Mouse (Mus musculus) forebrain, embryonic 12.5 days (tissue): Measurements from ENCODE around the gene Nostrin. TPM values are rescaled to one million over a fixed set of nuclear protein-coding genes. Genes with fewer than 3 reads are reported as not detected.

Experiments
- ATAC-seq: fragments of 200-750 bp; cut with Nextera tagmentation; 2 replicates; pipeline ENCODE4 v1.8.0; 2017; ENCODE audit warnings: moderate TSS enrichment; ENCODE audit not compliant: low FRiP score
- H3K27ac ChIP-seq: fragments of 300-500 bp; sonication (generic); 2 replicates; pipeline ENCODE4 v1.5.1; 2016; ENCODE audit warnings: mild to moderate bottlenecking
- H3K27me3 ChIP-seq: fragments of 300-500 bp; sonication (generic); 2 replicates; pipeline ENCODE4 v1.6.1; 2016; ENCODE audit warnings: mild to moderate bottlenecking
- H3K36me3 ChIP-seq: fragments of 300-500 bp; sonication (generic); replicated peaks from 2 replicates; pipeline ENCODE4 v1.6.1; 2016; ENCODE audit warnings: mild to moderate bottlenecking
- H3K4me1 ChIP-seq: fragments of 300-500 bp; sonication (generic); 2 replicates; pipeline ENCODE4 v1.6.1; 2016
- H3K4me2 ChIP-seq: fragments of 300-500 bp; sonication (generic); 2 replicates; pipeline ENCODE4 v1.6.1; 2016; ENCODE audit warnings: mild to moderate bottlenecking, moderate library complexity
- H3K4me3 ChIP-seq: fragments of 300-500 bp; sonication (generic); replicated peaks from 2 replicates; pipeline ENCODE4 v1.5.1; 2016; ENCODE audit warnings: mild to moderate bottlenecking
- H3K9ac ChIP-seq: fragments of 300-500 bp; sonication (generic); 2 replicates; pipeline ENCODE4 v1.6.1; 2016; ENCODE audit warnings: mild to moderate bottlenecking
- H3K9me3 ChIP-seq: fragments of 300-500 bp; sonication (generic); 2 replicates; pipeline ENCODE4 v1.6.1; 2016
- WGBS: fragments of 180-500 bp; shearing (Covaris S2); methylation state at CpG from one replicate; pipeline ENCODE4 v1.1.7; 2016; 5-methylcytosine and 5-hydroxymethylcytosine counted together
- polyA plus RNA-seq: library from polyadenylated mRNA; unstranded; fragments of >200 nt; fragmentation: Nextera tagmentation; extraction: Ambion mirVana; gene quantifications from 2 replicates; pipeline ENCODE4 v1.2.1, GENCODE M21; 2016

Nostrin gene
- polyA plus RNA-seq, 1 experiment from 2014 or later = 0.43 TPM

GRCm38 (mm10) chr2:69112609-69113008, 23.0 kb upstream of the Nostrin start:
- Histone ChIP-seq H3K4me3 (no peak overlapping the region), H3K9me3 (0 out of 2 replicates have a peak, but pooled peaks cover 2% of the 10 kb centered on the region)

GRCm38 (mm10) chr2:69113829-69114547, 21.6 kb upstream of the Nostrin start:
- H3K9ac ChIP-seq = no peak overlapping the region
- no peaks in the 10 kb centered on the region for H3K4me1 ChIP-seq
- ATAC-seq = no peak
- no peaks in the 10 kb centered on the region for H3K27me3 ChIP-seq
- 80% methylated on average over 10 of the region's 10 CpGs for WGBS
- H3K36me3 ChIP-seq = 0 out of 2 replicates have a peak, but pooled peaks cover 4% of the 10 kb centered on the region
- H3K27ac ChIP-seq = no peak overlapping the region
- no peak overlapping the region for H3K4me3 ChIP-seq
- H3K4me2 ChIP-seq = no peak overlapping the region
- H3K9me3 ChIP-seq = 0 out of 2 replicates have a peak, but pooled peaks cover 2% of the 10 kb centered on the region

More at GRCm38 (mm10) chr2:69112609-69113008, 23.0 kb upstream of the Nostrin start:
- Histone ChIP-seq H3K27me3 (no peaks in the 10 kb centered on the region), H3K27ac (no peak overlapping the region), H3K9ac (no peak overlapping the region), H3K36me3 (0 out of 2 replicates have a peak, but pooled peaks cover 4% of the 10 kb centered on the region), H3K4me1 (no peaks in the 10 kb centered on the region), H3K4me2 (no peak overlapping the region)
- no peak for ATAC-seq
- 83% methylated on average over 5 of the region's 5 CpGs for WGBS

GRCm38 (mm10) chr2:69115921-69116320, 19.7 kb upstream of the Nostrin start:
- H3K4me2 ChIP-seq = no peak overlapping the region
- 98% methylated on average over 3 of the region's 3 CpGs for WGBS
- ATAC-seq = no peak

GRCm38 (mm10) chr2:69116767-69117166, 18.8 kb upstream of the Nostrin start:
- Histone ChIP-seq H3K27me3 (no peaks in the 10 kb centered on the region), H3K9ac (no peak overlapping the region), H3K27ac (no peak overlapping the region), H3K9me3 (0 out of 2 replicates have a peak, but pooled peaks cover 2% of the 10 kb centered on the region), H3K36me3 (0 out of 2 replicates have a peak, but pooled peaks cover 4% of the 10 kb centered on the region), H3K4me3 (no peak overlapping the region), H3K4me2 (no peak overlapping the region), H3K4me1 (no peaks in the 10 kb centered on the region)
- WGBS = 80% methylated on average over 4 of the region's 4 CpGs
- ATAC-seq = no peak

More at GRCm38 (mm10) chr2:69115921-69116320, 19.7 kb upstream of the Nostrin start:
- Histone ChIP-seq H3K27ac (no peak overlapping the region), H3K27me3 (no peaks in the 10 kb centered on the region), H3K9ac (no peak overlapping the region), H3K4me3 (no peak overlapping the region), H3K36me3 (0 out of 2 replicates have a peak, but pooled peaks cover 4% of the 10 kb centered on the region), H3K9me3 (0 out of 2 replicates have a peak, but pooled peaks cover 2% of the 10 kb centered on the region), H3K4me1 (no peaks in the 10 kb centered on the region)

- no peak overlapping the region for H3K9ac ChIP-seq
- H3K4me1 ChIP-seq = no peaks in the 10 kb centered on the region
- no peaks in the 10 kb centered on the region for H3K27me3 ChIP-seq
- 0 out of 2 replicates have a peak, but pooled peaks cover 4% of the 10 kb centered on the region for H3K36me3 ChIP-seq
- no peak overlapping the region for H3K4me3 ChIP-seq
- no peak overlapping the region for H3K27ac ChIP-seq
- WGBS = 91% methylated on average over 1 of the region's 1 CpGs
- no peak overlapping the region for H3K4me2 ChIP-seq
- 0 out of 2 replicates have a peak, but pooled peaks cover 2% of the 10 kb centered on the region for H3K9me3 ChIP-seq
- no peak for ATAC-seq
Observed at GRCm38 (mm10) chr2:69118994-69119393, 16.6 kb upstream of the Nostrin start.

- Histone ChIP-seq H3K4me1 (no peaks in the 10 kb centered on the region), H3K4me2 (no peak overlapping the region), H3K4me3 (no peak overlapping the region), H3K9ac (no peak overlapping the region), H3K36me3 (0 out of 2 replicates have a peak, but pooled peaks cover 4% of the 10 kb centered on the region), H3K9me3 (0 out of 2 replicates have a peak, but pooled peaks cover 2% of the 10 kb centered on the region), H3K27ac (no peak overlapping the region), H3K27me3 (no peaks in the 10 kb centered on the region)
- ATAC-seq = no peak
- WGBS = 79% methylated on average over 2 of the region's 2 CpGs
Observed at GRCm38 (mm10) chr2:69119718-69120117, 15.9 kb upstream of the Nostrin start.

- 78% methylated on average over 4 of the region's 4 CpGs for WGBS
- Histone ChIP-seq H3K27me3 (no peaks in the 10 kb centered on the region), H3K4me3 (no peak overlapping the region), H3K9ac (no peak overlapping the region), H3K4me1 (peaks cover 6% of the 10 kb centered on the region), H3K4me2 (no peak overlapping the region), H3K9me3 (no peaks in the 10 kb centered on the region), H3K27ac (no peak overlapping the region), H3K36me3 (no peaks in the 10 kb centered on the region)
- no peak for ATAC-seq
Observed at GRCm38 (mm10) chr2:69121681-69122080, 13.9 kb upstream of the Nostrin start.

- Histone ChIP-seq H3K36me3 (no peaks in the 10 kb centered on the region), H3K9me3 (no peaks in the 10 kb centered on the region), H3K4me1 (peaks cover 14% of the 10 kb centered on the region), H3K27ac (no peak overlapping the region), H3K4me3 (no peak overlapping the region), H3K27me3 (no peaks in the 10 kb centered on the region), H3K9ac (no peak overlapping the region), H3K4me2 (no peak overlapping the region)
- WGBS = 44% methylated on average over 3 of the region's 3 CpGs
- ATAC-seq = peak; percentile 61; the same call in 1 of the 2 replicates
Observed at GRCm38 (mm10) chr2:69125425-69125824, 10.2 kb upstream of the Nostrin start.

GRCm38 (mm10) chr2:69128321-69128720, 7.3 kb upstream of the Nostrin start:
- 0 out of 2 replicates have a peak, but pooled peaks have one; percentile 51 for ATAC-seq
- Histone ChIP-seq H3K9me3 (no peaks in the 10 kb centered on the region), H3K27ac (no peak overlapping the region), H3K4me1 (peaks cover 14% of the 10 kb centered on the region), H3K9ac (no peak overlapping the region), H3K4me3 (no peak overlapping the region), H3K27me3 (no peaks in the 10 kb centered on the region), H3K4me2 (no peak overlapping the region), H3K36me3 (no peaks in the 10 kb centered on the region)
- 80% methylated on average over 7 of the region's 7 CpGs for WGBS

GRCm38 (mm10) chr2:69128921-69129395, 6.6 kb upstream of the Nostrin start:
- Histone ChIP-seq H3K27ac (no peak overlapping the region), H3K27me3 (no peaks in the 10 kb centered on the region), H3K9ac (no peak overlapping the region), H3K4me2 (no peak overlapping the region), H3K4me1 (peaks cover 14% of the 10 kb centered on the region), H3K4me3 (no peak overlapping the region), H3K36me3 (no peaks in the 10 kb centered on the region), H3K9me3 (no peaks in the 10 kb centered on the region)
- peak; percentile 73 for ATAC-seq
- 37% methylated on average over 10 of the region's 10 CpGs for WGBS

- 77% methylated on average over 7 of the region's 7 CpGs for WGBS
- H3K9ac ChIP-seq = no peak overlapping the region
- H3K4me2 ChIP-seq = no peak overlapping the region
- no peaks in the 10 kb centered on the region for H3K36me3 ChIP-seq
- H3K4me1 ChIP-seq = peaks cover 14% of the 10 kb centered on the region
- no peaks in the 10 kb centered on the region for H3K9me3 ChIP-seq
- no peak for ATAC-seq
- H3K27me3 ChIP-seq = no peaks in the 10 kb centered on the region
- no peak overlapping the region for H3K4me3 ChIP-seq
- no peak overlapping the region for H3K27ac ChIP-seq
Observed at GRCm38 (mm10) chr2:69129425-69130210, 6.0 kb upstream of the Nostrin start.

- H3K9me3 ChIP-seq = no peaks in the 10 kb centered on the region
- H3K9ac ChIP-seq = no peak overlapping the region
- no peak overlapping the region for H3K4me3 ChIP-seq
- no peak overlapping the region for H3K4me2 ChIP-seq
- WGBS = 74% methylated on average over 3 of the region's 3 CpGs
- H3K4me1 ChIP-seq = peaks cover 8% of the 10 kb centered on the region
- ATAC-seq = no peak
- H3K27ac ChIP-seq = no peak overlapping the region
- H3K36me3 ChIP-seq = no peaks in the 10 kb centered on the region
- no peaks in the 10 kb centered on the region for H3K27me3 ChIP-seq
Observed at GRCm38 (mm10) chr2:69132046-69132445, 3.6 kb upstream of the Nostrin start.
